Mouse (Mus musculus): ENCODE measurements around the gene Bcas1.

DNA sequence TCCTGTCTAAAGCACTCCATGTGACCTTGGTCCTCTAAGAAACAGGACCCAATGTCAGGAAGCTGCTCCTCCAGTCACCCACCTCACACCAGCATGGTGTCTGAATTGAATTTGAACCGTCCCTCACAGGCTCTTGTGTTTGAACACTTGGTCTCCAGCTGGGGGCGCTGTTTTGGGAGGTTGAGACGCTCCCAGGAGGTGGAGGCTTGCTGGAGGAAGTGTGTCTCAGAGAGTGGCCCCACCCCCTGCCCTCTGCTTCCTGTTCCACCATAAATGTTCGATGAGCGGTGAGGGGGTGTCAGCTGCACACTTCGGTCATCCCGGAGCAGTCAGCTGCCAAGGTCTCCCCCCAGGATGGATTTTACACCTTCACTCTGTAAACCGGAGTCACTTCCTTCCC, 124.8 kb downstream of the Bcas1 start:
- TF ChIP-seq CTCF (IDR thresholded peaks at IDR 0.05; ENCODE audit: low read depth, low read length) (no peak), GATA1 (IDR thresholded peaks at IDR 0.05; ENCODE audit: borderline replicate concordance, low read length) (no peak), TAL1 (conservative IDR thresholded peaks at IDR 0.05; ENCODE audit: low read depth, low read length) (no peak), GATA2 (IDR thresholded peaks at IDR 0.05; ENCODE audit: borderline replicate concordance, low read depth, low read length) (no peak)

Measured in G1E (cell line).